Mouse (Mus musculus): ENCODE results near the gene Kdm2b.

Kdm2b gene

GRCm38 (mm10) chr5:122927703-122928102 lies 61.9 kb downstream of the Kdm2b start:
- DNase-seq (ENCODE audit: low read depth, low spot score), result no peak

GRCm38 (mm10) chr5:122927092-122927491 lies 62.5 kb downstream of the Kdm2b start:
- no peak for DNase-seq (ENCODE audit: low read depth, low spot score)

GRCm38 (mm10) chr5:122926341-122926740 lies 63.3 kb downstream of the Kdm2b start:
- DNase-seq (ENCODE audit: low read depth, low spot score), result no peak

- peak; percentile 83 for DNase-seq (ENCODE audit: low read depth, low spot score)
Measured at GRCm38 (mm10) chr5:122925534-122925958, 64.1 kb downstream of the Kdm2b start.

- DNase-seq (ENCODE audit: low read depth, low spot score), result no peak
Measured at GRCm38 (mm10) chr5:122923871-122924465, 65.7 kb downstream of the Kdm2b start.

- no peak for DNase-seq (ENCODE audit: low read depth, low spot score)
Measured at GRCm38 (mm10) chr5:122921941-122922340, 67.7 kb downstream of the Kdm2b start.

- DNase-seq (ENCODE audit: low read depth, low spot score), result no peak
Measured at GRCm38 (mm10) chr5:122920557-122920956, 69.1 kb downstream of the Kdm2b start.

GRCm38 (mm10) chr5:122917982-122918711 lies 71.5 kb downstream of the Kdm2b start:
- no peak for DNase-seq (ENCODE audit: low read depth, low spot score)

- no peak for DNase-seq (ENCODE audit: low read depth, low spot score)
Measured at GRCm38 (mm10) chr5:122916147-122916546, 73.5 kb downstream of the Kdm2b start.

GRCm38 (mm10) chr5:122912863-122913262 lies 76.8 kb downstream of the Kdm2b start:
- DNase-seq (ENCODE audit: low read depth, low spot score), result peak; percentile 36

- no peak for DNase-seq (ENCODE audit: low read depth, low spot score)
Measured at GRCm38 (mm10) chr5:122909481-122909880, 80.1 kb downstream of the Kdm2b start.

GRCm38 (mm10) chr5:122908001-122908400 lies 81.6 kb downstream of the Kdm2b start:
- peak; percentile 20 for DNase-seq (ENCODE audit: low read depth, low spot score)

GRCm38 (mm10) chr5:122907182-122907581 lies 82.4 kb downstream of the Kdm2b start:
- no peak for DNase-seq (ENCODE audit: low read depth, low spot score)

- DNase-seq (ENCODE audit: low read depth, low spot score), result no peak
Measured at GRCm38 (mm10) chr5:122903165-122903564, 86.5 kb downstream of the Kdm2b start.

GRCm38 (mm10) chr5:122902228-122902627 lies 87.4 kb downstream of the Kdm2b start:
- DNase-seq (ENCODE audit: low read depth, low spot score), result no peak

- peak; percentile 14 for DNase-seq (ENCODE audit: low read depth, low spot score)
Measured at GRCm38 (mm10) chr5:122901666-122902065, 88.0 kb downstream of the Kdm2b start.

- no peak for DNase-seq (ENCODE audit: low read depth, low spot score)
Measured at GRCm38 (mm10) chr5:122901179-122901578, 88.4 kb downstream of the Kdm2b start.

- no peak for DNase-seq (ENCODE audit: low read depth, low spot score)
Measured at GRCm38 (mm10) chr5:122900558-122901171, 89.0 kb downstream of the Kdm2b start.

- peak; percentile 92 for DNase-seq (ENCODE audit: low read depth, low spot score)
Measured at GRCm38 (mm10) chr5:122899777-122900557, 89.7 kb downstream of the Kdm2b start.

- peak; percentile 51 for DNase-seq (ENCODE audit: low read depth, low spot score)
Measured at GRCm38 (mm10) chr5:122898963-122899776, 90.5 kb downstream of the Kdm2b start.

- DNase-seq (ENCODE audit: low read depth, low spot score), result no peak
Measured at GRCm38 (mm10) chr5:122898153-122898552, 91.5 kb downstream of the Kdm2b start.

All from CD4-positive, CD25-positive, alpha-beta regulatory T cell, adult 2 months (primary cell).